Mouse (Mus musculus) lung, postnatal 0 days (tissue): ENCODE data around the gene Tle1. TPM values are rescaled to one million over a fixed set of nuclear protein-coding genes. Genes with fewer than 3 reads are reported as not detected.

Source experiments
- ATAC-seq: fragments of 200-750 bp; cut with Nextera tagmentation; 2 replicates; pipeline ENCODE4 v1.8.0; 2017; ENCODE audit warnings: moderate library complexity
- DNase-seq: peaks from one replicate; pipeline ENCODE4 v3.0.0-alpha.2; 2016; ENCODE audit warnings: low spot score
- H3K27ac ChIP-seq: fragments of 300-500 bp; sonication (generic); 2 replicates; pipeline ENCODE4 v1.5.1; 2014; ENCODE audit warnings: antibody characterized with exemption, mild to moderate bottlenecking, low read length, mixed read lengths
- H3K27me3 ChIP-seq: fragments of 300-500 bp; sonication (generic); replicated peaks from 2 replicates; pipeline ENCODE4 v1.6.1; 2014; ENCODE audit warnings: low read length, mixed read lengths; ENCODE audit not compliant: insufficient read depth
- H3K36me3 ChIP-seq: fragments of 300-500 bp; sonication (generic); 2 replicates; pipeline ENCODE4 v1.6.1; 2014; ENCODE audit warnings: low read length, mixed read lengths; ENCODE audit not compliant: insufficient read depth
- H3K4me1 ChIP-seq: fragments of 300-500 bp; sonication (generic); 2 replicates; pipeline ENCODE4 v1.6.1; 2014; ENCODE audit warnings: antibody characterized with exemption, low read depth, low read length, mixed read lengths; ENCODE audit not compliant: insufficient read depth
- H3K4me2 ChIP-seq: fragments of 300-500 bp; sonication (generic); replicated peaks from 2 replicates; pipeline ENCODE4 v1.6.1; 2014; ENCODE audit warnings: low read depth, mild to moderate bottlenecking, low read length, moderate library complexity, mixed read lengths
- H3K4me3 ChIP-seq: fragments of 300-500 bp; sonication (generic); 2 replicates; pipeline ENCODE4 v1.5.1; 2014; ENCODE audit warnings: low read depth, low read length
- H3K9ac ChIP-seq: fragments of 300-500 bp; sonication (generic); replicated peaks from 2 replicates; pipeline ENCODE4 v1.6.1; 2014; ENCODE audit warnings: low read depth, mild to moderate bottlenecking
- H3K9me3 ChIP-seq: fragments of 300-500 bp; sonication (generic); 2 replicates; pipeline ENCODE4 v1.6.1; 2016; ENCODE audit warnings: low read length, mixed read lengths
- CTCF ChIP-seq: IDR thresholded peaks from 2 replicates; pipeline ENCODE4 v1.5.1; 2016; ENCODE audit warnings: antibody characterized with exemption, mild to moderate bottlenecking
- EP300 ChIP-seq: IDR thresholded peaks from 2 replicates; pipeline ENCODE4 v1.6.1; 2016; ENCODE audit warnings: antibody characterized with exemption, mild to moderate bottlenecking, control low read depth
- WGBS: fragments of 180-500 bp; shearing (Covaris S2); extraction: QIAGEN DNeasy Blood & Tissue Kit; methylation state at CpG from one replicate; pipeline ENCODE4 v1.1.7; 2014; 5-methylcytosine and 5-hydroxymethylcytosine counted together
- polyA plus RNA-seq: library from polyadenylated mRNA; unstranded; fragments of >200 nt; fragmentation: Nextera tagmentation; extraction: Ambion mirVana; gene quantifications from 2 replicates; pipeline ENCODE4 v1.2.1, GENCODE M21; 2015

Gene Tle1
- polyA plus RNA-seq, 1 experiment from 2014 or later, result 18.2 TPM

DNA sequence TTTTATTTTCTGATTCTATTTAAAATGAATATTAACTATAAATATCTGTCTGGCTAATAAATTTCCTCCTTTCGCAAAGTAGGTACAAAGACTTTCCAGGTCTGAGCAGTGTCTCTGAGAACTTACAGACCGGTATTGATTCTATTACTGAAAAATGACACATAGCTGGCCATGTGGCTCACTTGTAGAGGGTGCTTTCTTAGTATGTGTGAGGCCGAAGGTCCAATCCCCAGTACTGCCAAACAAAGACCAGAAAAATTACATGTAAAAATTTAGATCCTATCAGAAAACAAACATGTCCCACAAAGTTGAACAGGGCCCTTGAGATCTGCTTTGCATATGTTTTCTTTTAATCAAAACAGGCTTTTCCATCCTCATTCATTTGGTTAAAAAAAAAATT is 33.5 kb downstream of the Tle1 start:
- 84% methylated on average over 3 of the region's 3 CpGs for WGBS
- H3K4me2 ChIP-seq, result no peak overlapping the region
- ATAC-seq, result no peak
- TF ChIP-seq EP300 (no peak), CTCF (no peak)
- no peak for DNase-seq
- H3K9me3 ChIP-seq, result no peaks in the 10 kb centered on the region
- no peak overlapping the region for H3K4me3 ChIP-seq
- H3K36me3 ChIP-seq, result no peaks in the 10 kb centered on the region
- no peak overlapping the region for H3K9ac ChIP-seq
- H3K27ac ChIP-seq, result no peak overlapping the region
- no peaks in the 10 kb centered on the region for H3K4me1 ChIP-seq
- no peaks in the 10 kb centered on the region for H3K27me3 ChIP-seq

GRCm38 (mm10) chr4:72166561-72166960 is 34.2 kb downstream of the Tle1 start:
- ATAC-seq, result no peak
- no peaks in the 10 kb centered on the region for H3K9me3 ChIP-seq
- DNase-seq, result no peak
- no peak overlapping the region for H3K27ac ChIP-seq
- no peaks in the 10 kb centered on the region for H3K36me3 ChIP-seq
- no peak overlapping the region for H3K9ac ChIP-seq
- no peaks in the 10 kb centered on the region for H3K4me1 ChIP-seq
- 88% methylated on average over 2 of the region's 2 CpGs for WGBS
- no peak for TF ChIP-seq EP300
- TF ChIP-seq CTCF, result no peak
- no peak overlapping the region for H3K4me3 ChIP-seq
- H3K4me2 ChIP-seq, result no peak overlapping the region
- H3K27me3 ChIP-seq, result no peaks in the 10 kb centered on the region

DNA sequence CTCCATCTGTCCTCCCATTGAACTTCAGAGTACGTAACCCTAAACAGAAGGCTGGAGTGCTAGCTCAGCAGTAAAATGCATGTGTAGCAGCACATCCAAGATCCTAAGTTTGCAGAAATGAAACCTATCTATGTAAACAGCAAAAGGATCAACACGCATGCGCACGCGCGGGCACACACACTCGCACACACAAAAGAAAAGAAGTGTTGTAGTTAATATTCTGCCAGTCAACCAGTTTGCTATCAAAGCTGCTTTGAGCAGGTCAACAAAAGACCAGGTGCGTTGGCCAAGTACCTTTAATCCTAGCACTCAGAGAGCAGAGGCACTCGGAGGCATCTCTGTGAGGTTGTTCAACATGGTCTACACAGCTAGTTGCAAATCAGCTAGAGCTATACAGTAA is 35.0 kb downstream of the Tle1 start:
- TF ChIP-seq CTCF (no peak), EP300 (no peak)
- ATAC-seq (no peak), DNase-seq (no peak)
- no peak overlapping the region for H3K9ac ChIP-seq
- no peaks in the 10 kb centered on the region for H3K4me1 ChIP-seq
- H3K27me3 ChIP-seq, result no peaks in the 10 kb centered on the region
- H3K27ac ChIP-seq, result no peak overlapping the region
- no peak overlapping the region for H3K4me3 ChIP-seq
- H3K9me3 ChIP-seq, result no peaks in the 10 kb centered on the region
- WGBS, result 92% methylated on average over 9 of the region's 9 CpGs
- no peaks in the 10 kb centered on the region for H3K36me3 ChIP-seq
- H3K4me2 ChIP-seq, result no peak overlapping the region

DNA sequence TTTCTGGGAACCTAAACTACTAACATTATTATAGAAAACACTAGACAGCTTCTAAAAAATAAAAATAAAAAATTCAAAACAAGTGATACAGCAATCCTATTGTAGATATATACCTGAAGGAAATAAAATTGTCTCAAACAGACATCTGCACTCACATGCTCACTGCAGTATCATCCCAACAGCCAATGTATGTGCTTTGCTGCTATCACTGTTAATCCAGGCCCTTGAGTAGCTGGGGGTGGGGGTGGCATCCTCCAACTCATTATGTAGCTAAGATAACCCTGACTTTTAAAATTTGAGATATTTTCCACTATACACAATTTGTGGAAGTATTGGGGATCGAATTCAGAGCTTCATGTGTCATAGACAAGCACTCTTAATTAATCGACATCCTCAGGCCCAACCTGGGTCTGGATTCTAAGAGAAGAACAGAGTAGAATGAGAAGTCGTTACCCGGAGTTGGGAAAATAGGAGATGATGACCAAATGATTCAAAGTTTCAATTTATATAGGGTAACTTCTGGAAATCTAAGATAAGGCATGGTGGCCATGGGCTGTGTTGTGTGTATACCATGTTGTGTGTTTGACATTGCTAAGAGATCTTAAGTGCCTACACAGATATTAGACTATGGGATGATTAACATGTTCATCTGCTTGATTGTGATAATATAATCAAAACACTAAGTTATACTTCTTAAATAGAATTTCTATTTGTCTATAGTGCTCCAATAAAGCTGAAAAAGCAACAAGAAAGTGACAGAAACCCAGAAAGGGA is 38.1 kb downstream of the Tle1 start:
- Histone ChIP-seq H3K4me1 (no peaks in the 10 kb centered on the region), H3K9me3 (no peaks in the 10 kb centered on the region), H3K4me2 (no peak overlapping the region), H3K36me3 (no peaks in the 10 kb centered on the region), H3K27me3 (no peaks in the 10 kb centered on the region), H3K9ac (no peak overlapping the region), H3K4me3 (no peak overlapping the region), H3K27ac (no peak overlapping the region)
- 93% methylated on average over 4 of the region's 4 CpGs for WGBS
- TF ChIP-seq EP300 (no peak), CTCF (no peak)
- no peak for ATAC-seq
- no peak for DNase-seq

DNA sequence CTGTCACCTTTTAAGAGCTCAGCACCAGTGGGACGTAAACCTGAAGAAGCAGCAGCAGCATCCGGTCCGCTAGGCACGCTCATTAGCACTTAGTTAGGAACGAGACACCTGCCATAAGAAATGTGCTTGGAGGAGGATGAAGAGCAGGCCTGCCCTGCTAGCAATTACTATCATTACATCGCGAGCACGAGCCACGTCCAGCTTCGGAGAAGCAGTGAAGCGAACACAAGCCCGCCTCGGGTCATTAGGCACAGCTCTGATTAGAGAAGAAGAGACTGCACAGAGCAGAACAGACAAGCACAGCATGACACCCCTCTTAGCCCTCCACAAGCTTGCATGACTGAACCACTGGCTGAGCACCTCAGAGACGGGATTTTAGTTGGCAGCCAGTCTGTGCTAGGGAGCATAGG is 40.6 kb downstream of the Tle1 start:
- TF ChIP-seq CTCF (no peak), EP300 (no peak)
- H3K9me3 ChIP-seq, result no peaks in the 10 kb centered on the region
- 93% methylated on average over 14 of the region's 14 CpGs for WGBS
- H3K27ac ChIP-seq, result no peak overlapping the region
- H3K27me3 ChIP-seq, result no peaks in the 10 kb centered on the region
- H3K4me2 ChIP-seq, result no peak overlapping the region
- H3K4me3 ChIP-seq, result no peak overlapping the region
- no peak overlapping the region for H3K9ac ChIP-seq
- ATAC-seq, result no peak
- H3K4me1 ChIP-seq, result no peaks in the 10 kb centered on the region
- no peaks in the 10 kb centered on the region for H3K36me3 ChIP-seq
- DNase-seq, result no peak

DNA sequence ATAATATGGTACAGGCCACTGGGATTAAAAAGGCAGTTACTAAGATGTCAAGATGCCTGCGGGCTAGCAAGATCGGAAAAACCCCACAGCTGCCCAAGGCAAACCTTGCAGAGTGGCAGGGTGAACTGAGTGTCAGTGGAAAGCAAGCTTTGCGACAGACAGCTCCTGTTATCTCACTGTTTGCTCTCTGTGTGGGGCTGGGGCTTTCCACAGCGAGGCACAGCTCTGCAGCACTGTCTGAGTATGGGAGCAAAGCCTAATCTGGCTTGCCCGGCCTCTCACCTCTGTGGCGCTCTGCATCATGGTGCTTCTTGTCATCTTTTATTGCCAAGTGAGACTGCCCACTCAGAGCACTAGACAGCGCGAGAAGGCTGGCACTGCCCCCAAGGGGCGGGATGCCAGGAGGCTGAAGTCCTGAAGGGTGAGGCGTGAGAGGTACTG is 42.8 kb downstream of the Tle1 start:
- Histone ChIP-seq H3K9ac (no peak overlapping the region), H3K4me1 (no peaks in the 10 kb centered on the region), H3K4me2 (no peak overlapping the region), H3K4me3 (no peak overlapping the region), H3K27me3 (no peaks in the 10 kb centered on the region), H3K36me3 (no peaks in the 10 kb centered on the region), H3K27ac (no peak overlapping the region), H3K9me3 (no peaks in the 10 kb centered on the region)
- WGBS, result 67% methylated on average over 10 of the region's 10 CpGs
- DNase-seq (no peak), ATAC-seq (no peak)
- TF ChIP-seq EP300, result no peak
- TF ChIP-seq CTCF, result no peak
